Mouse (Mus musculus) embryonic facial prominence, embryonic 12.5 days (tissue): ENCODE measurements around the gene 4930432K21Rik. TPM values are rescaled to one million over a fixed set of nuclear protein-coding genes. Genes with fewer than 3 reads are reported as not detected.

ENCODE experiments used
- ATAC-seq: fragments of 200-750 bp; cut with Nextera tagmentation; 2 replicates; pipeline ENCODE4 v1.8.0; 2017; ENCODE audit not compliant: insufficient number of reproducible peaks, insufficient read depth, low FRiP score, low TSS enrichment
- H3K27ac ChIP-seq: fragments of 300-500 bp; sonication (generic); 2 replicates; pipeline ENCODE4 v1.5.1; 2016; ENCODE audit warnings: mild to moderate bottlenecking
- H3K27me3 ChIP-seq: fragments of 300-500 bp; sonication (generic); 2 replicates; pipeline ENCODE4 v1.6.1; 2016; ENCODE audit warnings: mild to moderate bottlenecking, moderate library complexity
- H3K36me3 ChIP-seq: fragments of 300-500 bp; sonication (generic); 2 replicates; pipeline ENCODE4 v1.6.1; 2016; ENCODE audit warnings: mild to moderate bottlenecking
- H3K4me1 ChIP-seq: fragments of 300-500 bp; sonication (generic); 2 replicates; pipeline ENCODE4 v1.6.1; 2016
- H3K4me2 ChIP-seq: fragments of 300-500 bp; sonication (generic); replicated peaks from 2 replicates; pipeline ENCODE4 v1.6.1; 2016; ENCODE audit warnings: mild to moderate bottlenecking, moderate library complexity
- H3K4me3 ChIP-seq: fragments of 300-500 bp; sonication (generic); 2 replicates; pipeline ENCODE4 v1.5.1; 2016; ENCODE audit warnings: mild to moderate bottlenecking
- H3K9ac ChIP-seq: fragments of 300-500 bp; sonication (generic); 2 replicates; pipeline ENCODE4 v1.6.1; 2016; ENCODE audit warnings: mild to moderate bottlenecking, moderate library complexity
- H3K9me3 ChIP-seq: fragments of 300-500 bp; sonication (generic); 2 replicates; pipeline ENCODE4 v1.6.1; 2016; ENCODE audit warnings: mild to moderate bottlenecking, moderate library complexity
- WGBS: fragments of 180-500 bp; shearing (Covaris S2); methylation state at CpG from one replicate; pipeline ENCODE4 v1.1.7; 2016; 5-methylcytosine and 5-hydroxymethylcytosine counted together
- polyA plus RNA-seq: library from polyadenylated mRNA; unstranded; fragments of >200 nt; fragmentation: Nextera tagmentation; extraction: Ambion mirVana; gene quantifications from 2 replicates; pipeline ENCODE4 v1.2.1, GENCODE M21; 2016

The 4930432K21Rik gene
- polyA plus RNA-seq, 1 experiment from 2014 or later: 2.4 TPM

- Histone ChIP-seq H3K36me3 (no peaks in the 10 kb centered on the region), H3K27me3 (no peaks in the 10 kb centered on the region), H3K9me3 (no peaks in the 10 kb centered on the region), H3K4me2 (peak overlapping the region; percentile 64), H3K9ac (peak overlapping the region; percentile 98), H3K4me3 (peak overlapping the region; percentile 81), H3K27ac (peak overlapping the region; percentile 94), H3K4me1 (peaks cover 44% of the 10 kb centered on the region)
- ATAC-seq: no peak; the same call in 1 of the 2 replicates
- WGBS: 17% methylated on average over 21 of the region's 21 CpGs
Measured at GRCm38 (mm10) chr8:84184085-84185043, 36.5 kb downstream of the 4930432K21Rik start.

- H3K4me2 ChIP-seq: peak within 1 kb of the TSS; percentile 64
- peak within 1 kb of the TSS; percentile 98 for H3K9ac ChIP-seq
- H3K27me3 ChIP-seq: no peaks in the 10 kb centered on the region
- no peaks in the 10 kb centered on the region for H3K9me3 ChIP-seq
- ATAC-seq: no peak
- H3K27ac ChIP-seq: peak within 1 kb of the TSS; percentile 94
- H3K4me1 ChIP-seq: peaks cover 36% of the 10 kb centered on the region
- WGBS: 89% methylated on average over 7 of the region's 7 CpGs
- no peaks in the 10 kb centered on the region for H3K36me3 ChIP-seq
- peak within 1 kb of the TSS; percentile 81 for H3K4me3 ChIP-seq
Measured at GRCm38 (mm10) chr8:84185117-84185516, 37.3 kb downstream of the 4930432K21Rik start, which contains the start of gene Nanos3. Gene Nanos3 (minus strand): TSS chr8:84185217.

DNA sequence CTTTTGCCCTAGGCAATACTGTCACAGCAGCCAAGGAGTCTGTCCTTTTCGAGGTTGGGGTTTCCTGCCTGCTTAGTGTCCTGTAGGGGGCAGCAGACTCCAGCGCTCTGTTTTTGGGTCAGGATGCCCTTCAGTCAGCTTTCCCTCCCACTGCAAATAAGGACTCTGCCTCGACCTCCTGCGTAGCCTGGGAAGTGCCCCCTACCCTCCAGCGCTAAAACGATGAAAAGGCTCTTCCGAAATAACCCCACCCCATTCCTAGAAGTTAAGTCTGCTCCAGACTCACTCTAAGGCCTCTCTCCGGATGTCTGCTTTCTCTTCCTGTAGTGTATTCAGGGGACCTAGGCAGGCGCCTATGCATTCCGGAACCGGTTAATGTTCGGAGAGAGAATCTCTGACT, 38.7 kb downstream of the 4930432K21Rik start:
- Histone ChIP-seq H3K9ac (peak overlapping the region; percentile 43; the same call in 1 of the 2 replicates), H3K9me3 (no peaks in the 10 kb centered on the region), H3K4me3 (peak overlapping the region; percentile 19), H3K4me1 (peaks cover 22% of the 10 kb centered on the region), H3K27ac (no peak overlapping the region), H3K27me3 (no peaks in the 10 kb centered on the region), H3K4me2 (peak overlapping the region; percentile 54), H3K36me3 (no peaks in the 10 kb centered on the region)
- WGBS: under 1% methylated on average over 12 of the region's 12 CpGs
- ATAC-seq: no peak

GRCm38 (mm10) chr8:84187065-84187755, 39.4 kb downstream of the 4930432K21Rik start:
- Histone ChIP-seq H3K4me1 (peaks cover 27% of the 10 kb centered on the region), H3K36me3 (no peaks in the 10 kb centered on the region), H3K9me3 (no peaks in the 10 kb centered on the region), H3K27me3 (no peaks in the 10 kb centered on the region), H3K4me3 (peak overlapping the region; percentile 19), H3K9ac (peak overlapping the region; percentile 43; the same call in 1 of the 2 replicates), H3K27ac (0 out of 2 replicates have a peak overlapping the region, but pooled peaks have one; percentile 20), H3K4me2 (peak overlapping the region; percentile 54)
- no peak for ATAC-seq
- whole genome bisulfite sequencing: 5% methylated on average over 21 of the region's 21 CpGs

DNA sequence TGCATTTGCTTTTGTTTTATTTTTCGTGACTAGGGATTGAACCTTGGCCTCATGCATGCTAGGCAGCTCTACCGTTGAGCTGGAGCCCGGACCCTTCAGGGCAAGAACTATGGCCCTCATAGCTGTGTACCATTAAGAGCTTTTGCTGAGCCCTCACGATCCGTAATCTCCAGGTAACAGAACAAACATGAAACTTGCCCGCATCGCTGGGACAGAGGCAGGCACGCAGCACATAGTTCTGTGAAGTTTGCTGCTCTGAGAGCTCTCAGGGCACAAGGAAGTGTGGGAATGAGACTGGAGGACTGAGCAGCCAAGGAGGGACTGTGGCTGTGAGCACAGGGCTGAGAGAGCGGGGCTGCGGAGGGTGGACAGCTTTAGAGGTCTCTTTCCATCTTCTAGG, 40.8 kb downstream of the 4930432K21Rik start:
- 85% methylated on average over 10 of the region's 10 CpGs for WGBS
- Histone ChIP-seq H3K4me1 (peaks cover 26% of the 10 kb centered on the region), H3K27me3 (no peaks in the 10 kb centered on the region; the same call in 1 of the 2 replicates), H3K4me3 (no peak overlapping the region), H3K9ac (no peak overlapping the region), H3K4me2 (no peak overlapping the region), H3K27ac (no peak overlapping the region), H3K9me3 (no peaks in the 10 kb centered on the region), H3K36me3 (no peaks in the 10 kb centered on the region)
- ATAC-seq: no peak

DNA sequence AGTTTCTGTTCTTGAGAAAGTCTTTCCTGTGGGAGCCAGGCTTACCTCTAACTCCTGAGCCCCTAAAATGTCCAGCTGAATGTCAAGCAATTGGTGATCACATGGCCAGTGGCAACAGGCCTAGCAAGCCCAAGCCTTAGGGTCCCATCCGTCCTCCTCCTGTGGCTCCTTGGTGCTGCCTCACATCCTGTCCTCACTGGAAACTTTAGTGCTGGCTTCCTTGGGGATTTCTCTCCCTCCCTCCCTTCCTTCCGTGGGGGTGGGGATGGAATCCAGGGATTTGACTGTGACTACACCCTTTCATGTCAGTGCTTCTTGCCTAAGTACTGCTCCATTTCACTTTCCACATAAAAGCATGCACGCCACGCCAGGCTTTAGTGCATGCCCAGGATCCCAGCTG, 41.8 kb downstream of the 4930432K21Rik start:
- H3K27me3 ChIP-seq: no peaks in the 10 kb centered on the region; the same call in 1 of the 2 replicates
- ATAC-seq: no peak
- H3K9ac ChIP-seq: no peak overlapping the region
- H3K4me1 ChIP-seq: peaks cover 24% of the 10 kb centered on the region
- no peak overlapping the region for H3K4me2 ChIP-seq
- no peak overlapping the region for H3K4me3 ChIP-seq
- no peak overlapping the region for H3K27ac ChIP-seq
- no peaks in the 10 kb centered on the region for H3K9me3 ChIP-seq
- H3K36me3 ChIP-seq: no peaks in the 10 kb centered on the region
- 52% methylated on average over 4 of the region's 4 CpGs for WGBS

GRCm38 (mm10) chr8:84190191-84190867, 42.5 kb downstream of the 4930432K21Rik start:
- H3K4me2 ChIP-seq: no peak overlapping the region
- no peak overlapping the region for H3K4me3 ChIP-seq
- no peaks in the 10 kb centered on the region for H3K36me3 ChIP-seq
- no peak overlapping the region for H3K27ac ChIP-seq
- no peak for ATAC-seq
- 91% methylated on average over 7 of the region's 7 CpGs for WGBS
- H3K9ac ChIP-seq: no peak overlapping the region
- H3K27me3 ChIP-seq: no peaks in the 10 kb centered on the region; the same call in 1 of the 2 replicates
- H3K4me1 ChIP-seq: peaks cover 20% of the 10 kb centered on the region
- H3K9me3 ChIP-seq: no peaks in the 10 kb centered on the region

DNA sequence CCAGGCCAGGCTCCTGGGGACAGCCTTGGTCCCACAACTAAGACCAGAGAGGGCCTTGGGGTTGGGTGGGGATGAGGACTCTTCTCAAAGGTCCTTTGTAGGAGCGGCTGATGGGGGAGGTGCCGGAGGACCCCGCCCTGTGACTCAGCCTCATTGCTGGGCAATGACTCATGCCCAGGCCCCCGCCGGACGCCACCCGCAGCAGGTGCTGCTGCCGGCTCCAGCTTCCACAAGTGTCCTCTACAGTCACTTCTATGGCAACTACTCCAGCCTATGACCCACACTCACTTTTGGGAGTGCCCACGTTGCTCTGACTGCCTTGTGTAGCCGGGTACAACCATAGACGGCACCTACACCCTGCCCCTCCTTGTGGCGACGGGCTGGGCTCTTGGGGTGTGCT, 44.2 kb downstream of the 4930432K21Rik start:
- 0 out of 2 replicates have a peak, but pooled peaks have one; percentile 19 for ATAC-seq
- Histone ChIP-seq H3K27me3 (no peaks in the 10 kb centered on the region; the same call in 1 of the 2 replicates), H3K9me3 (no peaks in the 10 kb centered on the region), H3K36me3 (no peaks in the 10 kb centered on the region), H3K4me2 (peak overlapping the region; percentile 40), H3K9ac (peak overlapping the region; percentile 17; the same call in 1 of the 2 replicates), H3K27ac (peak overlapping the region; percentile 80), H3K4me1 (peaks cover 16% of the 10 kb centered on the region), H3K4me3 (peak overlapping the region; percentile 17)
- WGBS: 31% methylated on average over 13 of the region's 13 CpGs

DNA sequence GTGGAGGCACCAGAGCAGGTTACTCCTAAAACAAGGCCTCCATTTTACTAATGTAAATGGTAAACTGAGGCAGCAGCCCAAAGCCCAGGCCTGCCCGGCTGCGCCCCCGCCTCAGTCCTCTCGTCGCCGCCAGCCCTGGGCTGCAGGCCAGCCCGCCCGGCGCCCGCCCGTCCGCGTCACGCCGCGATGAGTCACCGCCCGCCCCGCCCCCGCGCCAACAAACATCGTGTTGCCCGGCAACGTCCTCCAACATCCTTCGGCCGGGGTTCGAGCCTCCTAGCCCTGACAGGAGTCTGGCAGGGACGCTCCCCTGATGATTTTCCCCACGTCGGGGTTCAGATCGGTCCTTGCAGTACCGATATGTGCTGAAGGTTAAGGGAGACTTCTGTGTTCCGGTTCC, 44.7 kb downstream of the 4930432K21Rik start:
- Histone ChIP-seq H3K27ac (peak overlapping the region; percentile 80; the same call in 1 of the 2 replicates), H3K36me3 (no peaks in the 10 kb centered on the region), H3K4me2 (peak overlapping the region; percentile 40), H3K4me1 (peaks cover 14% of the 10 kb centered on the region), H3K4me3 (peak overlapping the region; percentile 17), H3K27me3 (no peaks in the 10 kb centered on the region; the same call in 1 of the 2 replicates), H3K9ac (peak overlapping the region; percentile 17; the same call in 1 of the 2 replicates), H3K9me3 (no peaks in the 10 kb centered on the region)
- peak; percentile 61; the same call in 1 of the 2 replicates for ATAC-seq
- 3% methylated on average over 33 of the region's 33 CpGs for WGBS

DNA sequence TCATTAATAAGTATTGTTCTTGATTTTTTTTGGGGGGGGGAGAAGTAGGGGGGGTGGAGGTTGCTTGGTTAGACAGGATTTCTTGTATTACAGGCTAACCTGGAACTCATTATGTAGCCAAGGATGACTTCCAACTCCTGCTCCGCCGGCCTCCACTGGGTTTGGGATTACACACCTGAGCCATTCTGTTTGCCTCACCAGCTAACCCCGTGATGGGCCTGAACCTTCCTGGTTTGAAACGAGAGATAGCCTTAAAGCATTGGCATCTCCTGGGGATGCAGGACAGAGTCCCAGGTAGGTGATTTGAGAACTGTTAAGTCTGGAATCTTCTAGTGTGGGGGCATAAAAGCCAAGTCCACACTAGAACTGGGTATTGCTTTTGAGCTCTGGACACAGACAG, 45.3 kb downstream of the 4930432K21Rik start:
- Histone ChIP-seq H3K9me3 (no peaks in the 10 kb centered on the region), H3K27ac (no peak overlapping the region), H3K4me1 (peaks cover 19% of the 10 kb centered on the region), H3K4me2 (peak overlapping the region; percentile 40; the same call in 1 of the 2 replicates), H3K27me3 (no peaks in the 10 kb centered on the region; the same call in 1 of the 2 replicates), H3K4me3 (no peak overlapping the region), H3K9ac (no peak overlapping the region), H3K36me3 (no peaks in the 10 kb centered on the region)
- WGBS: 25% methylated on average over 4 of the region's 4 CpGs
- ATAC-seq: no peak

DNA sequence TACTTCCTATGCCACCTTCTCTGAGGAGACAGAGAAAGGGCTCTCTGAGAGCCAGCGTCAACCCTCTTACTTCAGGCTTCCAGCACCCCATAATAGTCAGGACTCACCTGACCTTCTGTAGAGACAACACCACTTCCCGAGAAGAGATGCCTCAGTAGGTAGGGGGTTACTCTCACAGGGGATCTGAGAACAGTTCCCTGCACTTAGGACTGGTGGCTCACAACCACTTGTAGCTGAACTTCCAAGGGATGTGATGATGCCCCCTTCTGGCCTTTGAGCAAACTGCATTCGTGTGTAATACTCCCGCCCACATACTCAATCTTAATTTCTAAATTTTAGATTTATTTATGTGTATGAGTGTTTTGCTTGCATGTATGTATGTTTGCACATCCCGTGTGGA, 45.7 kb downstream of the 4930432K21Rik start:
- no peak overlapping the region for H3K4me2 ChIP-seq

More for the DNA sequence above, 45.7 kb downstream of the 4930432K21Rik start:
- H3K4me3 ChIP-seq: no peak overlapping the region
- H3K27ac ChIP-seq: no peak overlapping the region
- peaks cover 23% of the 10 kb centered on the region for H3K4me1 ChIP-seq
- no peaks in the 10 kb centered on the region; the same call in 1 of the 2 replicates for H3K27me3 ChIP-seq
- no peak for ATAC-seq
- WGBS: 73% methylated on average over 5 of the region's 5 CpGs
- no peaks in the 10 kb centered on the region for H3K9me3 ChIP-seq
- H3K36me3 ChIP-seq: no peaks in the 10 kb centered on the region
- H3K9ac ChIP-seq: no peak overlapping the region
